Mouse (Mus musculus): ENCODE data around the gene Dnajc1. TPM values are rescaled to one million over a fixed set of nuclear protein-coding genes. Genes with fewer than 3 reads are reported as not detected.

Dnajc1 gene
- polyA plus RNA-seq, 1 experiment from 2014 or later, result 16.5 TPM

- Histone ChIP-seq H3K27ac (ENCODE audit: low read depth, low read length) (no peak overlapping the region), H3K9me3 (replicated peaks; ENCODE audit: control insufficient read depth, low read length) (no peaks in the 10 kb centered on the region), H3K36me3 (ENCODE audit: control insufficient read depth, insufficient read depth, low read length) (peaks cover 6% of the 10 kb centered on the region), H3K4me2 (ENCODE audit: low read length) (no peak overlapping the region), H3K4me1 (ENCODE audit: control insufficient read depth, insufficient read depth, low read length) (no peaks in the 10 kb centered on the region), H3K27me3 (replicated peaks; ENCODE audit: control insufficient read depth, insufficient read depth, low read length) (no peaks in the 10 kb centered on the region), H3K9ac (ENCODE audit: low read length) (no peak overlapping the region), H3K4me3 (ENCODE audit: low read depth, low read length) (no peak overlapping the region)
- WGBS, result 90% methylated on average over 3 of the region's 3 CpGs
- no peak for DNase-seq (ENCODE audit: low spot score)
- ATAC-seq, result no peak
Measured at GRCm38 (mm10) chr2:18249224-18249623, 143.4 kb downstream of the Dnajc1 start.

GRCm38 (mm10) chr2:18235524-18235923 is 157.1 kb downstream of the Dnajc1 start:
- Histone ChIP-seq H3K4me3 (ENCODE audit: low read depth, low read length) (no peak overlapping the region), H3K4me2 (ENCODE audit: low read length) (no peak overlapping the region), H3K9ac (ENCODE audit: low read length) (no peak overlapping the region), H3K36me3 (ENCODE audit: control insufficient read depth, insufficient read depth, low read length) (no peaks in the 10 kb centered on the region), H3K9me3 (replicated peaks; ENCODE audit: control insufficient read depth, low read length) (no peaks in the 10 kb centered on the region), H3K27ac (ENCODE audit: low read depth, low read length) (no peak overlapping the region), H3K27me3 (replicated peaks; ENCODE audit: control insufficient read depth, insufficient read depth, low read length) (no peaks in the 10 kb centered on the region), H3K4me1 (ENCODE audit: control insufficient read depth, insufficient read depth, low read length) (peaks cover 10% of the 10 kb centered on the region)
- WGBS, result 94% methylated on average over 5 of the region's 5 CpGs
- DNase-seq (ENCODE audit: low spot score) (no peak), ATAC-seq (no peak)

- peak overlapping the region; percentile 27; the same call in 1 of the 2 replicates for H3K27ac ChIP-seq (ENCODE audit: low read depth, low read length)
- no peaks in the 10 kb centered on the region for H3K27me3 ChIP-seq (replicated peaks; ENCODE audit: control insufficient read depth, insufficient read depth, low read length)
- no peak overlapping the region for H3K9ac ChIP-seq (ENCODE audit: low read length)
- ATAC-seq (peak; percentile 65), DNase-seq (ENCODE audit: low spot score) (peak; percentile 60)
- 2% methylated on average over 5 of the region's 5 CpGs for WGBS
- no peak overlapping the region for H3K4me2 ChIP-seq (ENCODE audit: low read length)
- peaks cover 10% of the 10 kb centered on the region for H3K4me1 ChIP-seq (ENCODE audit: control insufficient read depth, insufficient read depth, low read length)
- 0 out of 2 replicates have a peak, but pooled peaks cover 3% of the 10 kb centered on the region for H3K36me3 ChIP-seq (ENCODE audit: control insufficient read depth, insufficient read depth, low read length)
- H3K4me3 ChIP-seq (ENCODE audit: low read depth, low read length), result no peak overlapping the region
- H3K9me3 ChIP-seq (replicated peaks; ENCODE audit: control insufficient read depth, low read length), result no peaks in the 10 kb centered on the region
Measured at GRCm38 (mm10) chr2:18232883-18233567, 159.6 kb downstream of the Dnajc1 start.

- DNase-seq (ENCODE audit: low spot score), result no peak
- ATAC-seq, result no peak
- no peaks in the 10 kb centered on the region for H3K9me3 ChIP-seq (replicated peaks; ENCODE audit: control insufficient read depth, low read length)
- 79% methylated on average over 4 of the region's 4 CpGs for WGBS
- H3K4me2 ChIP-seq (ENCODE audit: low read length), result no peak overlapping the region
- 0 out of 2 replicates have a peak, but pooled peaks cover 3% of the 10 kb centered on the region for H3K36me3 ChIP-seq (ENCODE audit: control insufficient read depth, insufficient read depth, low read length)
- H3K4me3 ChIP-seq (ENCODE audit: low read depth, low read length), result no peak overlapping the region
- no peak overlapping the region for H3K9ac ChIP-seq (ENCODE audit: low read length)
- no peaks in the 10 kb centered on the region for H3K27me3 ChIP-seq (replicated peaks; ENCODE audit: control insufficient read depth, insufficient read depth, low read length)
- H3K27ac ChIP-seq (ENCODE audit: low read depth, low read length), result no peak overlapping the region
- H3K4me1 ChIP-seq (ENCODE audit: control insufficient read depth, insufficient read depth, low read length), result peaks cover 10% of the 10 kb centered on the region
Measured at GRCm38 (mm10) chr2:18231143-18231542, 161.5 kb downstream of the Dnajc1 start.

GRCm38 (mm10) chr2:18229279-18229678 is 163.4 kb downstream of the Dnajc1 start:
- Histone ChIP-seq H3K4me1 (ENCODE audit: control insufficient read depth, insufficient read depth, low read length) (peaks cover 9% of the 10 kb centered on the region), H3K27ac (ENCODE audit: low read depth, low read length) (no peak overlapping the region), H3K27me3 (replicated peaks; ENCODE audit: control insufficient read depth, insufficient read depth, low read length) (no peaks in the 10 kb centered on the region), H3K4me3 (ENCODE audit: low read depth, low read length) (no peak overlapping the region), H3K9ac (ENCODE audit: low read length) (no peak overlapping the region), H3K4me2 (ENCODE audit: low read length) (no peak overlapping the region), H3K9me3 (replicated peaks; ENCODE audit: control insufficient read depth, low read length) (no peaks in the 10 kb centered on the region), H3K36me3 (ENCODE audit: control insufficient read depth, insufficient read depth, low read length) (0 out of 2 replicates have a peak, but pooled peaks cover 3% of the 10 kb centered on the region)
- WGBS, result 20% methylated on average over 2 of the region's 2 CpGs
- no peak for ATAC-seq
- DNase-seq (ENCODE audit: low spot score), result no peak

- no peak overlapping the region for H3K4me2 ChIP-seq (ENCODE audit: low read length)
- H3K27ac ChIP-seq (ENCODE audit: low read depth, low read length), result no peak overlapping the region
- WGBS, result 71% methylated on average over 8 of the region's 8 CpGs
- 0 out of 2 replicates have a peak, but pooled peaks cover 3% of the 10 kb centered on the region for H3K36me3 ChIP-seq (ENCODE audit: control insufficient read depth, insufficient read depth, low read length)
- ATAC-seq, result no peak
- H3K27me3 ChIP-seq (replicated peaks; ENCODE audit: control insufficient read depth, insufficient read depth, low read length), result no peaks in the 10 kb centered on the region
- no peak for DNase-seq (ENCODE audit: low spot score)
- peaks cover 8% of the 10 kb centered on the region for H3K4me1 ChIP-seq (ENCODE audit: control insufficient read depth, insufficient read depth, low read length)
- H3K9me3 ChIP-seq (replicated peaks; ENCODE audit: control insufficient read depth, low read length), result no peaks in the 10 kb centered on the region
- no peak overlapping the region for H3K9ac ChIP-seq (ENCODE audit: low read length)
- no peak overlapping the region for H3K4me3 ChIP-seq (ENCODE audit: low read depth, low read length)
Measured at GRCm38 (mm10) chr2:18228486-18229062, 164.1 kb downstream of the Dnajc1 start.

- Histone ChIP-seq H3K4me3 (ENCODE audit: low read depth, low read length) (no peak overlapping the region), H3K4me1 (ENCODE audit: control insufficient read depth, insufficient read depth, low read length) (no peaks in the 10 kb centered on the region), H3K27ac (ENCODE audit: low read depth, low read length) (no peak overlapping the region), H3K9me3 (replicated peaks; ENCODE audit: control insufficient read depth, low read length) (no peaks in the 10 kb centered on the region), H3K4me2 (ENCODE audit: low read length) (no peak overlapping the region), H3K9ac (ENCODE audit: low read length) (no peak overlapping the region), H3K36me3 (ENCODE audit: control insufficient read depth, insufficient read depth, low read length) (peaks cover 44% of the 10 kb centered on the region), H3K27me3 (replicated peaks; ENCODE audit: control insufficient read depth, insufficient read depth, low read length) (no peaks in the 10 kb centered on the region)
- no peak for ATAC-seq
- DNase-seq (ENCODE audit: low spot score), result no peak
- WGBS, result 84% methylated on average over 13 of the region's 13 CpGs
Measured at GRCm38 (mm10) chr2:18219569-18219968, 173.1 kb downstream of the Dnajc1 start.

- no peaks in the 10 kb centered on the region for H3K27me3 ChIP-seq (replicated peaks; ENCODE audit: control insufficient read depth, insufficient read depth, low read length)
- ATAC-seq (no peak), DNase-seq (ENCODE audit: low spot score) (no peak)
- peaks cover 49% of the 10 kb centered on the region for H3K36me3 ChIP-seq (ENCODE audit: control insufficient read depth, insufficient read depth, low read length)
- no peak overlapping the region for H3K9ac ChIP-seq (ENCODE audit: low read length)
- no peak overlapping the region for H3K27ac ChIP-seq (ENCODE audit: low read depth, low read length)
- no peaks in the 10 kb centered on the region for H3K9me3 ChIP-seq (replicated peaks; ENCODE audit: control insufficient read depth, low read length)
- no peaks in the 10 kb centered on the region for H3K4me1 ChIP-seq (ENCODE audit: control insufficient read depth, insufficient read depth, low read length)
- no peak overlapping the region for H3K4me3 ChIP-seq (ENCODE audit: low read depth, low read length)
- H3K4me2 ChIP-seq (ENCODE audit: low read length), result no peak overlapping the region
- WGBS, result 84% methylated on average over 8 of the region's 8 CpGs
Measured at GRCm38 (mm10) chr2:18219136-18219535, 173.5 kb downstream of the Dnajc1 start.

- Histone ChIP-seq H3K27me3 (replicated peaks; ENCODE audit: control insufficient read depth, insufficient read depth, low read length) (no peaks in the 10 kb centered on the region), H3K27ac (ENCODE audit: low read depth, low read length) (no peak overlapping the region), H3K4me1 (ENCODE audit: control insufficient read depth, insufficient read depth, low read length) (no peaks in the 10 kb centered on the region), H3K4me2 (ENCODE audit: low read length) (no peak overlapping the region), H3K9me3 (replicated peaks; ENCODE audit: control insufficient read depth, low read length) (no peaks in the 10 kb centered on the region), H3K4me3 (ENCODE audit: low read depth, low read length) (no peak overlapping the region), H3K9ac (ENCODE audit: low read length) (no peak overlapping the region), H3K36me3 (ENCODE audit: control insufficient read depth, insufficient read depth, low read length) (peaks cover 55% of the 10 kb centered on the region)
- 73% methylated on average over 5 of the region's 5 CpGs for WGBS
- ATAC-seq, result no peak
- no peak for DNase-seq (ENCODE audit: low spot score)
Measured at GRCm38 (mm10) chr2:18218500-18218899, 174.1 kb downstream of the Dnajc1 start.

Data from forebrain, embryonic 14.5 days (tissue).